Mouse (Mus musculus): ENCODE results near the gene Gpam.

Gene Gpam

DNA sequence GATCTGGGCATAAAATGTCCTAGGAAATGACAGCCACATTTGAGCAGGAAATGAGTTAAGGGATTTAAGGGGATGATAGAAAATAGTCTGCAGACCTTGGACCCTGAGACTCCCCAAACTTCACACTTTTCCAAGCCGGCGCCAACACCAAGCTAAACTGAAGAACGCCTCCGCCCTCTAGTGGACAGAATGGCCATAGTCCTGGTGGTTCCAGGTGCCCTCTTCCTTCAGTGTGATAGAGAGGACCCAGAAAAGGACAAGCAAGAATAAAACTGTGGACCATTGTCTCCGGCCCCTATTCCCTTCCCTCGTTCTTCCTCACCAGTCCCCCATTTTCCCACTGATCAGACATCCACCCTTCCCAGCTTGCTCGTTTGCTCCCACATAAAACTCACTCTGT, 66.1 kb downstream of the Gpam start:
- DNase-seq (ENCODE audit: low spot score) = peak; percentile 6

DNA sequence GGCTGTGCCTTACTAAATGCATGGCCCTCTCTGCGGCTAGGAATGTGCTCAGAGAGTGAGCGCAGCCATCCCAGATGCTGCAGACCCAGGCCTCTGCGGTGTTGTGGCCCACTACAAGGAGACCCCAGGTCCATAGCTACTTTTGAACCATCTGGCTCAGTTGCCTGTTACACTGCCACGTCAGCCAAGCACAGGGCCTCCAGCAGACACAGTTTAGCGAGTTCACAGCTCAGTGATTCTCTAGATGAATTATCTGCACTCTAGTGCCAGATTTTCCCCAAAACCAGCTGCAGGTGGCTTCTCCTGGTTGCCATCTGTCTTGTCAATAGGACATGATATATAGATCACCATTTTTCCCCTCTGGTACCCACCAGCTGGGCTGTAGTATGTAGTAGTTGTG, 69.6 kb downstream of the Gpam start:
- DNase-seq (ENCODE audit: low spot score) = no peak

DNA sequence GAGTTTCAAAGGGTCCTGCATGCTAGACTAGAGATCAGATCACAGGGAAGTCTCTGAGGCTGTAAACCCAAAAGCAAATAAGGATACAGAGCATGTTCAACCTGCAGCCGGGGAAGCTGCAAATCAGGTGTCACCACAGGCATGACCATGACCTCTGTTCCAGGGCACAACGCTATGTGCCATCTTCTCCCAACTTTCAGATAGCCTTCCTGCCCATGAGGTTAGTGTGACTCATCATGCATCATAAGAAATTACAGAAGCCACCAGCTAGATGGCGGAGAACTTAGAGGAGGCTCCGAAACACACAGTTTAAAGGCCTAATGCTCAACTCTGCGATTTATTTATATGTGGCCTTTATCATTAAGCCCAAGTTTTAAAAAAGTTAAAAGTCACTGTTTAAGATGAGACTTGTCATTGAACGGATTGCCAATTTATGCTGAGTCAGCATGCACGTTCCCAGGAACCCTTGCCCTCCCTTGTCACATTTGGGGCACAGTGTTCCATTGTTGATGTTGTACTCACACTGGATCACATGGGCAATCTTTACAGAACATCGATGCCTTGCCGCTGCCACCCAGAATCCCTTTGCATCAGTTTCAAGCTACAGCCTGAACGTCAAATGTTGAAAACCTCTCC, 71.3 kb downstream of the Gpam start:
- no peak for DNase-seq (ENCODE audit: low spot score)

- DNase-seq (ENCODE audit: low spot score) = no peak
These were observed 73.9 kb downstream of the Gpam start for GRCm38 (mm10) chr19:55053163-55053562.

GRCm38 (mm10) chr19:55037406-55037805, 89.6 kb downstream of the Gpam start:
- DNase-seq (ENCODE audit: low spot score) = no peak

DNA sequence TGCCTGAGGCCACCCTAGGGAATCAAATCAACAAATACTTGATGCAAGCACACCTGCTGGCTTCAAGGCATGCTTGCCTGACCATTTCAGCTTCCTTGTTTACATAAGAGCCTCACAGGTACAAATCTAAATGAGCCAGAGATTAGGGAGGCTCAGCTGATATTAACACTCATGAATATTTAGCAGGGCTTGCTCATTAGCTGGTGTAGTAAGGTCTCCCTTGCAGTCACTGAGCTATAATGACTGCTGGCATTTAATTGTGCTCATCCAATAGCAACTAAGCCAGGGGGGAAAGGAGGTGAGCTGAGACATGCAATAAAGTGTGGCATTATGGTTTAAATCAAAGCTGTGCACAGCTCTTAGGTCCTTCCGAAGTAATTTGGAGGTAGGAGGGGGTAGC, 108.2 kb downstream of the Gpam start:
- no peak for DNase-seq (ENCODE audit: low spot score)
